Mouse (Mus musculus) liver, embryonic 13.5 days (tissue): ENCODE measurements around the gene Cdc42ep4. TPM values are rescaled to one million over a fixed set of nuclear protein-coding genes. Genes with fewer than 3 reads are reported as not detected.

Experiments used
- ATAC-seq: fragments of 200-750 bp; cut with Nextera tagmentation; 2 replicates; pipeline ENCODE4 v1.8.0; 2017; ENCODE audit warnings: low read depth, mild to moderate bottlenecking, moderate number of reproducible peaks, moderate library complexity
- DNase-seq: peaks from one replicate; pipeline ENCODE4 v3.0.0; 2022
- H3K27ac ChIP-seq: fragments of 300-500 bp; sonication (generic); 2 replicates; pipeline ENCODE4 v1.5.1; 2015; ENCODE audit warnings: moderate library complexity, mild to moderate bottlenecking, inconsistent platforms
- H3K27me3 ChIP-seq: fragments of 300-500 bp; sonication (generic); 2 replicates; pipeline ENCODE4 v1.6.1; 2015; ENCODE audit warnings: mild to moderate bottlenecking, inconsistent platforms
- H3K36me3 ChIP-seq: fragments of 300-500 bp; sonication (generic); 2 replicates; pipeline ENCODE4 v1.6.1; 2015; ENCODE audit warnings: mild to moderate bottlenecking, inconsistent platforms
- H3K4me1 ChIP-seq: fragments of 300-500 bp; sonication (generic); replicated peaks from 2 replicates; pipeline ENCODE4 v1.6.1; 2015; ENCODE audit warnings: inconsistent platforms
- H3K4me2 ChIP-seq: fragments of 300-500 bp; sonication (generic); 2 replicates; pipeline ENCODE4 v1.6.1; 2015; ENCODE audit warnings: inconsistent platforms, mild to moderate bottlenecking, moderate library complexity
- H3K4me3 ChIP-seq: fragments of 300-500 bp; sonication (generic); replicated peaks from 2 replicates; pipeline ENCODE4 v1.5.1; 2015; ENCODE audit warnings: mild to moderate bottlenecking, inconsistent platforms
- H3K9ac ChIP-seq: fragments of 300-500 bp; sonication (generic); 2 replicates; pipeline ENCODE4 v1.6.1; 2015; ENCODE audit warnings: mild to moderate bottlenecking, inconsistent platforms
- H3K9me3 ChIP-seq: fragments of 300-500 bp; sonication (generic); replicated peaks from 2 replicates; pipeline ENCODE4 v1.6.1; 2016; ENCODE audit warnings: inconsistent platforms
- WGBS: fragments of 180-500 bp; shearing (Covaris S2); methylation state at CpG from one replicate; pipeline ENCODE4 v1.1.7; 2015; ENCODE audit not compliant: insufficient replicate concordance; 5-methylcytosine and 5-hydroxymethylcytosine counted together
- polyA plus RNA-seq: library from polyadenylated mRNA; unstranded; fragments of >200 nt; fragmentation: Nextera tagmentation; extraction: Ambion mirVana; gene quantifications from 2 replicates; pipeline ENCODE4 v1.2.1, GENCODE M21; 2015

Cdc42ep4 gene
- polyA plus RNA-seq, 1 experiment from 2014 or later, result 17.3 TPM

GRCm38 (mm10) chr11:113731945-113732612 is 19.6 kb downstream of the Cdc42ep4 start:
- 85% methylated on average over 10 of the region's 10 CpGs for WGBS
- Histone ChIP-seq H3K4me2 (no peak overlapping the region), H3K9ac (no peak overlapping the region), H3K4me3 (no peak overlapping the region), H3K9me3 (no peaks in the 10 kb centered on the region), H3K4me1 (peaks cover 68% of the 10 kb centered on the region), H3K36me3 (peaks cover 32% of the 10 kb centered on the region), H3K27ac (no peak overlapping the region), H3K27me3 (no peaks in the 10 kb centered on the region)
- ATAC-seq, result no peak
- DNase-seq, result no peak

GRCm38 (mm10) chr11:113730879-113731278 is 20.8 kb downstream of the Cdc42ep4 start:
- no peaks in the 10 kb centered on the region for H3K9me3 ChIP-seq
- 54% methylated on average over 3 of the region's 3 CpGs for WGBS
- no peak overlapping the region for H3K9ac ChIP-seq
- H3K27me3 ChIP-seq, result no peaks in the 10 kb centered on the region
- ATAC-seq, result no peak
- peaks cover 44% of the 10 kb centered on the region for H3K36me3 ChIP-seq
- H3K4me1 ChIP-seq, result peaks cover 56% of the 10 kb centered on the region
- H3K4me3 ChIP-seq, result no peak overlapping the region
- no peak for DNase-seq
- no peak overlapping the region for H3K27ac ChIP-seq
- H3K4me2 ChIP-seq, result no peak overlapping the region

- Histone ChIP-seq H3K27ac (no peak overlapping the region), H3K4me1 (peaks cover 46% of the 10 kb centered on the region), H3K4me2 (no peak overlapping the region), H3K27me3 (no peaks in the 10 kb centered on the region), H3K9ac (no peak overlapping the region), H3K36me3 (peaks cover 41% of the 10 kb centered on the region), H3K4me3 (no peak overlapping the region), H3K9me3 (no peaks in the 10 kb centered on the region)
- DNase-seq, result no peak
- no peak for ATAC-seq
- WGBS, result 60% methylated on average over 8 of the region's 8 CpGs
These were observed 21.8 kb downstream of the Cdc42ep4 start for GRCm38 (mm10) chr11:113729917-113730316.

- ATAC-seq (no peak), DNase-seq (no peak)
- peaks cover 41% of the 10 kb centered on the region for H3K36me3 ChIP-seq
- H3K9ac ChIP-seq, result no peak overlapping the region
- no peaks in the 10 kb centered on the region for H3K27me3 ChIP-seq
- H3K27ac ChIP-seq, result no peak overlapping the region
- H3K9me3 ChIP-seq, result no peaks in the 10 kb centered on the region
- 93% methylated on average over 21 of the region's 21 CpGs for WGBS
- H3K4me1 ChIP-seq, result peaks cover 40% of the 10 kb centered on the region
- H3K4me2 ChIP-seq, result no peak overlapping the region
- H3K4me3 ChIP-seq, result no peak overlapping the region
These were observed 22.4 kb downstream of the Cdc42ep4 start for GRCm38 (mm10) chr11:113729239-113729638.

- Histone ChIP-seq H3K4me3 (no peak overlapping the region), H3K27me3 (no peaks in the 10 kb centered on the region), H3K9me3 (no peaks in the 10 kb centered on the region), H3K27ac (no peak overlapping the region), H3K9ac (no peak overlapping the region), H3K36me3 (peaks cover 41% of the 10 kb centered on the region), H3K4me2 (no peak overlapping the region), H3K4me1 (peaks cover 27% of the 10 kb centered on the region)
- ATAC-seq (no peak), DNase-seq (no peak)
- WGBS, result 84% methylated on average over 6 of the region's 6 CpGs
These were observed 23.7 kb downstream of the Cdc42ep4 start for GRCm38 (mm10) chr11:113727992-113728391.

GRCm38 (mm10) chr11:113726994-113727888 is 24.4 kb downstream of the Cdc42ep4 start:
- WGBS, result 90% methylated on average over 14 of the region's 14 CpGs
- Histone ChIP-seq H3K27ac (no peak overlapping the region), H3K4me3 (no peak overlapping the region), H3K36me3 (peaks cover 41% of the 10 kb centered on the region), H3K4me1 (peaks cover 20% of the 10 kb centered on the region), H3K4me2 (no peak overlapping the region), H3K27me3 (no peaks in the 10 kb centered on the region), H3K9ac (no peak overlapping the region), H3K9me3 (no peaks in the 10 kb centered on the region)
- no peak for DNase-seq
- no peak for ATAC-seq

- no peak for DNase-seq
These were observed 26.2 kb downstream of the Cdc42ep4 start for GRCm38 (mm10) chr11:113725235-113726048.

GRCm38 (mm10) chr11:113722405-113723090 is 29.1 kb downstream of the Cdc42ep4 start:
- peaks cover 18% of the 10 kb centered on the region for H3K36me3 ChIP-seq
- H3K9me3 ChIP-seq, result no peaks in the 10 kb centered on the region
- DNase-seq, result no peak
- WGBS, result 56% methylated on average over 14 of the region's 14 CpGs
- ATAC-seq, result no peak
- H3K27me3 ChIP-seq, result peaks cover 4% of the 10 kb centered on the region; the same call in 1 of the 2 replicates
- H3K4me3 ChIP-seq, result no peak overlapping the region
- H3K4me1 ChIP-seq, result no peaks in the 10 kb centered on the region; the same call in 1 of the 2 replicates
- H3K27ac ChIP-seq, result no peak overlapping the region
- H3K4me2 ChIP-seq, result no peak overlapping the region
- H3K9ac ChIP-seq, result no peak overlapping the region

More at GRCm38 (mm10) chr11:113725235-113726048, 26.2 kb downstream of the Cdc42ep4 start:
- Histone ChIP-seq H3K4me3 (no peak overlapping the region), H3K27me3 (no peaks in the 10 kb centered on the region), H3K9me3 (no peaks in the 10 kb centered on the region), H3K9ac (no peak overlapping the region), H3K4me1 (peaks cover 5% of the 10 kb centered on the region; the same call in 1 of the 2 replicates), H3K27ac (no peak overlapping the region), H3K36me3 (peaks cover 41% of the 10 kb centered on the region), H3K4me2 (no peak overlapping the region)
- no peak for ATAC-seq
- 84% methylated on average over 4 of the region's 4 CpGs for WGBS

GRCm38 (mm10) chr11:113717767-113718424 is 33.8 kb downstream of the Cdc42ep4 start:
- H3K4me2 ChIP-seq, result no peak overlapping the region
- no peak overlapping the region for H3K9ac ChIP-seq
- H3K4me3 ChIP-seq, result no peak overlapping the region
- H3K27ac ChIP-seq, result no peak overlapping the region
- ATAC-seq, result no peak
- DNase-seq, result no peak
- H3K4me1 ChIP-seq, result peaks cover 4% of the 10 kb centered on the region; the same call in 1 of the 2 replicates
- H3K36me3 ChIP-seq, result no peaks in the 10 kb centered on the region
- H3K27me3 ChIP-seq, result peaks cover 4% of the 10 kb centered on the region; the same call in 1 of the 2 replicates
- WGBS, result 59% methylated on average over 16 of the region's 16 CpGs
- no peaks in the 10 kb centered on the region for H3K9me3 ChIP-seq

- Histone ChIP-seq H3K4me1 (peaks cover 4% of the 10 kb centered on the region; the same call in 1 of the 2 replicates), H3K9me3 (no peaks in the 10 kb centered on the region), H3K36me3 (no peaks in the 10 kb centered on the region), H3K9ac (no peak overlapping the region), H3K27ac (no peak overlapping the region), H3K4me3 (no peak overlapping the region), H3K27me3 (peaks cover 10% of the 10 kb centered on the region; the same call in 1 of the 2 replicates), H3K4me2 (no peak overlapping the region)
- ATAC-seq (no peak), DNase-seq (no peak)
- 84% methylated on average over 2 of the region's 2 CpGs for WGBS
These were observed 35.5 kb downstream of the Cdc42ep4 start for GRCm38 (mm10) chr11:113716132-113716531.
